Mouse (Mus musculus) erythroid progenitor cell, adult 5-6 weeks (primary cell): ENCODE results near the gene Gdpd2. TPM values are rescaled to one million over a fixed set of nuclear protein-coding genes. Genes with fewer than 3 reads are reported as not detected.

ENCODE experiments used
- ATAC-seq: replicated peaks from 2 replicates; pipeline ENCODE4 v1.8.0; 2016; ENCODE audit warnings: moderate number of reproducible peaks, mild to moderate bottlenecking, moderate TSS enrichment, inconsistent platforms; ENCODE audit not compliant: poor library complexity, low FRiP score, severe bottlenecking
- total RNA-seq, 2 experiments: library from RNA; stranded (forward) in 1 of 2; stranded (reverse) in 1 of 2; fragments of 150-400 nt in 1 of 2; fragments of 186-747, 209-891 nt in 1 of 2; gene quantifications; 2 replicates each; pipeline versions ENCODE4 v1.2.3 to v1.2.4; 2015 to 2017; ENCODE audit warnings: low replicate concordance in 2 of 2

The Gdpd2 gene
- total RNA-seq, 2 experiments from 2014 or later: 1.3 to 18.0 TPM

- peak; percentile 69 for ATAC-seq
Measured at GRCm38 (mm10) chrX:100776494-100776893, 46.8 kb downstream of the Gdpd2 start.

GRCm38 (mm10) chrX:100776985-100777654, 47.4 kb downstream of the Gdpd2 start:
- ATAC-seq: peak; percentile 84

- ATAC-seq: no peak
Measured at GRCm38 (mm10) chrX:100777655-100778234, 48.1 kb downstream of the Gdpd2 start.

- ATAC-seq: no peak
Measured at GRCm38 (mm10) chrX:100778397-100778796, 48.7 kb downstream of the Gdpd2 start.

Other genes starting within 250 kb of the Gdpd2 start
- 16.6 and 23.5 TPM in 2 replicates for gene Igbp1, start 235.6 kb upstream of the Gdpd2 start, total RNA-seq (2015; ENCODE audit: low replicate concordance)
- 9.7 and 19.5 TPM in 2 replicates for gene Igbp1, start 235.6 kb upstream of the Gdpd2 start, total RNA-seq (2017; ENCODE audit: low replicate concordance)
- 0.84 TPM in 1 of 2 replicates, not detected in the other for gene Dgat2l6, start 205.0 kb upstream of the Gdpd2 start, total RNA-seq (2015; ENCODE audit: low replicate concordance)
- not detected in 2 replicates for gene Dgat2l6, start 205.0 kb upstream of the Gdpd2 start, total RNA-seq (2017; ENCODE audit: low replicate concordance)
- gene Awat1, start 157.6 kb upstream of the Gdpd2 start, total RNA-seq (2015; ENCODE audit: low replicate concordance): not detected in 2 replicates
- gene Awat1, start 157.6 kb upstream of the Gdpd2 start, total RNA-seq (2017; ENCODE audit: low replicate concordance): 0.64 TPM in 1 of 2 replicates, not detected in the other
- not detected in 2 replicates for gene P2ry4, start 135.0 kb upstream of the Gdpd2 start, total RNA-seq (2015; ENCODE audit: low replicate concordance)
- gene P2ry4, start 135.0 kb upstream of the Gdpd2 start, total RNA-seq (2017; ENCODE audit: low replicate concordance): not detected in 2 replicates
- not detected in 2 replicates for gene Arr3, start 124.4 kb upstream of the Gdpd2 start, total RNA-seq (2015; ENCODE audit: low replicate concordance)
- not detected in 2 replicates for gene Arr3, start 124.4 kb upstream of the Gdpd2 start, total RNA-seq (2017; ENCODE audit: low replicate concordance)
- gene Kif4, start 104.1 kb upstream of the Gdpd2 start, total RNA-seq (2015; ENCODE audit: low replicate concordance): 137 and 151 TPM in 2 replicates
- 205 and 247 TPM in 2 replicates for gene Kif4, start 104.1 kb upstream of the Gdpd2 start, total RNA-seq (2017; ENCODE audit: low replicate concordance)
- gene Pdzd11, start 103.3 kb upstream of the Gdpd2 start, total RNA-seq (2015; ENCODE audit: low replicate concordance): 84.3 and 91.5 TPM in 2 replicates
- gene Pdzd11, start 103.3 kb upstream of the Gdpd2 start, total RNA-seq (2017; ENCODE audit: low replicate concordance): 49.3 and 52.7 TPM in 2 replicates
- 0.72 TPM in 1 of 2 replicates, not detected in the other for gene Dlg3, start 37.8 kb downstream of the Gdpd2 start, total RNA-seq (2015; ENCODE audit: low replicate concordance)
- gene Dlg3, start 37.8 kb downstream of the Gdpd2 start, total RNA-seq (2017; ENCODE audit: low replicate concordance): 0.45 and 0.77 TPM in 2 replicates